Mouse (Mus musculus): ENCODE data around the gene Rhag.

Rhag gene

DNA sequence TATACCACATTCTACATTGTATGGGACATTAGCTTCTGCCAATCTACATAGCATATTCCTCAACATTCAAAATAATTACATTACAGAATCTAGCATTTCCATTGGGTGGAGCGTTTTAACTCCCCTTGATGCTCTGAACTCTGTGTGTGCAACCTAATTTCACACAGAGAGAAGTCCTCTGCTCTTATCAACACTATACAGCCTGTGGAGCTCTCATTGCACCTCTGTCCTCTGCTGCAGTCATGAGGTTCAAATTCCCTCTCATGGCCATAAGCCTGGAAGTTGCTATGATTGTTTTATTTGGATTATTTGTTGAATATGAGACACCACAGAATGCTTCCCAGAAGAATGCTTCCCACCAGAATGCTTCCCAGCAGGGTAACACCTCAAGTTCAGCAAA lies at the start of gene Rhag:
Gene Rhag (plus strand): TSS at position 193 of the 400 bp plus-strand sequence.
- DNase-seq (ENCODE audit: low spot score in 2 of 2) = peak; percentile 5 to 48

DNA sequence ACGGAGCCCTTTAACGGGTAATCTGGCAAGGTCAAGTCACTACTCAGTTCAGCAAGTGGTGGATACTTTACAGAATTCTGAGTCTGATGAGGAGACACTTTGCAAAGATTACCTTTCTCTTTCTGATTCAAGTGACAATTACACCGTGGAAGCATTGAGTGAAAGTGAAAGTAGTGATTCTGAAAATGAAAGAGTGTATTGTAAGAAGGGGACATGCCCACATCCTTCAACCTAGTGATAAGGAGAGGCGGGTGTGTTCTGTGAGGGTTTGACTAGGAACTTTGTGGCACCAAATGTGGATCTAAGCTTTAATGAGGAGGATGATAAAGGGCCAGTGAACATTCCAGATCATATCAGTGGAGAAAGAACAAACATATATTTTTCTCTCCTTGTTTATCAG lies 47.3 kb upstream of the Rhag start:
- DNase-seq (ENCODE audit: low spot score in 2 of 2) = no peak

DNA sequence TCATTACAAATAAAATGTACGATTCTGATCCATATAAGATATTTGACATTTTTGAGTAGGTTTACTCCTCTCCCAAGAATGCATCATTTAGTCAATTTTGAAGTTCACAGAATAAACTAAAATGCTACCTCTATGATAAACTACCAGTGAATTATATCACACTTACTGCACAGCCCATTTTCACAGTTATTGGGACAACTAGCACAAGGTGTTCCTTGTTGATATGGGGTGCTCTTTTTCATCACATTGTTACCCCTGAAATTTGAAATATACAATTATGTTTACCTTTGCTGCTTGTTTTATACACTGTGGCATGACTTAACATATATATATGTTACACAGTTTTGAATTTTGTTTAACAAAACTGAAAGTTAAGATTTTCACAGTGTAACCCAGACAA lies 43.8 kb upstream of the Rhag start:
- no peak for DNase-seq (ENCODE audit: low spot score in 2 of 2)

DNA sequence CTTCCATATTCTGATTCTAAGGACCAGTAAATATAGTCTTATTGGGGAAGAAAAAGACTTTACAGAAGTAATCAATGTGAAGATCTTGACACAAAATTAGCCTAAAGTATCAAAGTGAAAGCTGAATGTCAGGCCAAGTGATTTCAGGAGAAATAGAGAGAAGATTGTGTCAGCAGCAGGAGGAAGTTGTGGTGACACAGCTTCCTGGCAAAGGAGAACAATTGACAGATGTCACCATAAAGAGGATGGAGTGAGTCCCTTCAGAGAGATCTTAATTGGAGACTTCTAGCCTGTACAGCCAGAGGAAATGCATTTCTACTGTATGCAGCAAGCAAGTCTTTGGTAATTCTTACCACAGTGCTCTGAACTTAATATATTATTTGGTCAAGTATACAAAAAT lies 21.0 kb upstream of the Rhag start:
- DNase-seq (ENCODE audit: low spot score in 2 of 2) = no peak

DNA sequence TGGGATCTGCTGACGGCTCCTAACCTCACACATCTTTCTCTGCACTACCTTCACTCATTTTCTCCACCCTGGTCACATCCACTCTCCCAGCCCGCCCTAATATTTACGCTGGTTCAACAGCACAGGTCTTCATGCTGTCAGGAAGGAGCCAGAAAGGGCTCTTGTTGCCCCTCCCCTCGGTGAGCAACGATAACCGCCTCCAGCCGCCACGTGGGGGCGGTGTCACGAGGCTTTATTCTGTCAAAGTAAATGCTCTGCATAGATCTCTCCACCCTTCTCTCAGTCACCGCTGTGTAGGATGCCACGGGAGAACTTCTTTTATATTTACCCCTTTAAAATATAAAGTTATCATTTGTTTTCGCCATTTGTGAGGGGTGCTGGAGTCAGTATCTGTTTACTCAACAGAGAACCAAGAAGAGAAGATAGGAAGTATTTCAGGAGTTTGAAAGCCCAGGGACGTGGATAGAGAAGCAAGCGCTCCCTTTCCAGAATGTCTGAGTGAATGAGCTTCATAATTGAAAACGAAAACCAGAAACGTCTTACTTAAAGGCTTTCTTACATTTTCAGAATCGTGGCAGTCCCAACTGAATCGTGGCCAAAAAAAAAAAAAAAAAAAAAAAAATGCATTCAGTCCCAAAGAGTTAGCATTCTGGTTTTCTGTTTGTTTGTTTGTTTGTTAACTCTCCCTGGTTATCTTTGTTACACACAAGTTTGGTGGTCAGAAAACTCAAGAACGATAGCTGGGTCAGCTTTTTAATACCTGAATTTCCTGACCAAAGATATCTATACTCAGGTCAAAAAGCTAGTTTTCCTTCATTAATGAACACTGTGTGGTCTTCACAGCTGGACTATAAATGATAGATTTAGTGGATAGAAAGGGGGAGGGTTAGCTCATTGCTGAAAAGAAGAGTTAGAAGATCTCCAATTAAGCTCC lies 16.7 kb upstream of the Rhag start:
- DNase-seq (ENCODE audit: low spot score in 2 of 2) = peak; percentile 41 to 56

DNA sequence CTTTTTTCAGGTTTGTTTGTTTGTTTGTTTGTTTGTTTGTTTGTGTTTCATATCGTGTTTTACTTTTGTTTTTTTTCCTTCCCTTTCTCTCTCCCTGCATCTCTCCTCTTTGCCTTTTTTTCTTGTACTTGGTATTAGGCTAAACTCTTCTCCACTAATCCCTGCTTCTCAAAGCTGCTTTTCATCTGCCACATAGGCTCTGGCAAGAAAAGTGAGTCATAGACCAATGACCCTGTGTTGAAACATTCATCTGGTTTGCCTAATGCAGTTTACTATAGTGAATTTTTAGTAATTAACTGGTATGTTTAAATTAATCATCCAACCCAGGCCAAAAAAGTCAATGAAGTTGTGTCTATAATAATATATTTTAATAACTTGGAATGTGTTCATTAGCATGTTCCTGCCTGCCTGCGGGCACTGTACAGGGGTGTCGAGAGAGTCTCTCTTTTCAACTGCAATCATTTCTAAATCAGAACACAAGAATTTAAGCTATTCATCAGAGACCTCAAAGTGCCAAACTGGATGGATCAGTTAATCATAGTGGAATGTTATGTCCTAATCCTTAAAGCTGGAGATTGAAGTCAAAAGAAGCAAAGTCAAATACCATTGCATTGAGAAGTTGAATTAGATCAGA lies 8.1 kb upstream of the Rhag start:
- DNase-seq (ENCODE audit: low spot score in 2 of 2) = no peak

DNA sequence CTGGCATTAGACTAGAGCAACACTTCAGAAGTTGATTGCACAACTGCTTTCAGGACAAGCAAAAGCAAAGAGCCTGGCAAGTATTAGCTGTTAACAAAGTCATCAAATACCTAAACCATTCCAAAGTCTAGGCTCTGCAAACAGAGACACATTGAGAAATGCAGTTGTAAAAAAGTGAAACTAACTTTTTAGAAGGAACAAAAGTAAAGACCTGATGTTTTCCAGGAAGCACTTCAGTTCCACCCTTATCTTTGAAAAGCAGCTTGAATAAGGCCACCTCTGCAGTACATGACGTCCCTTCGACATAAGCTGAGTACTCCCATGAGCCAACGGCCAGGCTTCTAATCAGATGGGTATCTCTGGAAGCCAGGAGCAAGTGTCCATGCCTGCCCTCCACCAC lies 4.4 kb upstream of the Rhag start:
- DNase-seq (ENCODE audit: low spot score in 2 of 2) = peak; percentile 46 to 70

DNA sequence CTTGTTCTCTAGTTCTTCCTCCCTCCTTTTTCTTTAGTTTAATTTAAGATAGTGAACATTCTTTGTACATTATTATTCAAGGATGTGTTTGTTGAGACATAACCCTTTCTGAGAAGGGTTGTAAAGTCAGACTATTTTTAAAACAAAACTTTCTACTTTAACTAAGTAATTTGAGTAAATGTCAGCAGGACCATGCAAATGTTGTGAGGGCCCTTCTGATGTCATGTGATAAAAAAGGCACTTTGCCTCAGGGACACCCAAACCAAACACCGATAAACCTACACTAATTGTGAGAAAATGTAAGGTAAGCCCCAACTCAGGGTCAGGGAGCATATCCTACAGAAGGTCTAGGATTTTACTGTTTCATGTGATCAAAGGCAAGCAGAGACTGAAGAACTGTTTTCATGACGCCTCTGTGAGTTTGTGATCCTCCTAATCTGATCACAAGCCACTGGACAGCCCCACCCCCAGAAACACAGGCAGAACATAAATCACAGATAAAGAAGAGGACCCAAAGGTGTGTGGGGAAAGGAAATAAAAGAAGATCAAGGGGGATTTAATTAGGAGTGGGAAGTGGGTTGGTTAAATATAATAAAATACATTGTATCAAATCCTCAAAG lies 3.9 kb upstream of the Rhag start, which contains the start of gene Crisp2:
Gene Crisp2 (minus strand): TSS at position 51 of the 620 bp plus-strand sequence.
- peak in 1 of 2 experiments; percentile 17 for DNase-seq (ENCODE audit: low spot score in 2 of 2)

DNA sequence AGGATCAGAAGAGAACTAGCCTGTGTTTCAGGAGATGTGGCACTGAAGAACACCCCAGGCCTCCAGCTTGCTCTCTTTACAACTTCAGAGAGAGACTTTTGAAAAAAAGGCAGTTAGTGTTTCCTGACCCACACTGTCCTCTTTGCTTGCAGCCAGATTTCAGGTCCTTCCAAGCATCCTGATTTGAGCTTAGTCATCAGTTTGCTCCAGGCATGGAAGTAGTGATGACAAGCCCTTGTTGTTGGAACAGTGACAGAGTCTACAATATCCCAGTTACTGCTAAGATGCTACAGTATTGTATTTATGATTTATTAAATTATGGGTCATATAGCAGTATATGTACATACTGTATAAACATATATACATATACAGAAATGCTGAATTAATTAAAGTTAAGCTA lies 2.9 kb upstream of the Rhag start:
- no peak for DNase-seq (ENCODE audit: low spot score in 2 of 2)

DNA sequence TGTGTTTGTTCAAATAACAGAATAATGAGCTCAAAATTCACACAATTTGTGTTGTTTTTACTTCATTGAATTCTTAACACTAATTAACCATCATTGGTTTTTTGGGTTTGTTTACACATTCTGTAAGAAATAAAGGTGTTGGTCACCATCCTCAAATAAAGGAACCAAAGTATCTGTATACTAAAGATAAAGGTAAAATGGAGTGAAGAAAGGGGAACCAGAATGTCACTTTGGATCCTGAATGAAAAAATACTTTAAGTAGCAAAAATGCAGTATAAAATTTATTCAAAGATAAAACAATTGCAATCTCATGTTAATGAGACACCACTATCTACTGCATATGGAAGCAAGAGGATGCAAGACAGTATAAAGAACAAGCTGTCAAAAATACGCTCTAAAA lies 634 bp downstream of the Rhag start:
- DNase-seq (ENCODE audit: low spot score in 2 of 2) = no peak

DNA sequence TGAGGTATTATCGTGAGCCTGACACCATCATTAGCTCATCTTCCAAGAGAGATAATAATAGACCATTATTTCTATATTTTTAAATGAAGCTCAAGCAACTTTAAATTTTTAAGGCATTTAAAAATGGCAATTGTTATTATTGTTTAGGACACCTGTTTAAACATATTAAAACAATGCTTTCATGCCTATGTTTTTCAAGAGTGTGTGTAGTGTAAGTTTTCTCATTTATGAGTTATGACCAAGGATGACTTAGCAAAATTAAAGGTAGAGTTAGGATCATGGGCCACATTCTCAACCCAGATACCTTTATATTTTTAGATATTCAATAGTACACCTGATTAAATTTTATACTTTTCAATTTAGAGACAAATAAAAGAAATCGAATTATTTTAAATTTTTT lies 1.3 kb downstream of the Rhag start:
- DNase-seq (ENCODE audit: low spot score in 2 of 2) = no peak

DNA sequence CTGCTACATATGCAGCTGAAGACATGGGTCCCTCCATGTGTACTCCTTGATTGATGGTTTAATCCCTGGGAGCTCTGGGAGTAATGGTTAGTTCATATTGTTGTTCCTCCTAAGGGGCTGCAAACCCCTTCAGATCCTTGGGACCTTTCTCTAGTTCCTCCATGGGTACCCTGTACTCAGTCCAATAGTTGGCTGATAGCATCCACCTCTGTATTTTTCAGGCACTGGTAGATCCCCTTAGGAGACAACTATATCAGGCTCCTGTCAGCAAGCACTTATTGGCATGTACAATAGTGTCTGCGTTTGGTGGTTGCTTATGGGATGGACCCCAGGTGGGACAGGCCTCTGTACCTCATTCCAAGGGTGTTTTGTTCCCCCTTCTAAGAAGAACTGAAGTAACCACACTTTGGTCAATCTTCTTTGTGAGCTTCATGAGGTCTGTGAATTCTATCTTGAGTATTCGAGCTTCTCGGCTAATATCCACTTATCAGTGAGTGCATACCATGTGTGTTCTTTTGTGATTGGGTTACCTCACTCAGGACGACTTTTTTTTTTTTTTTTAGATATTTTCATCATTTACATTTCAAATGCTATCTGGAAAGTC lies 6.5 kb downstream of the Rhag start:
- no peak for DNase-seq (ENCODE audit: low spot score in 2 of 2)

DNA sequence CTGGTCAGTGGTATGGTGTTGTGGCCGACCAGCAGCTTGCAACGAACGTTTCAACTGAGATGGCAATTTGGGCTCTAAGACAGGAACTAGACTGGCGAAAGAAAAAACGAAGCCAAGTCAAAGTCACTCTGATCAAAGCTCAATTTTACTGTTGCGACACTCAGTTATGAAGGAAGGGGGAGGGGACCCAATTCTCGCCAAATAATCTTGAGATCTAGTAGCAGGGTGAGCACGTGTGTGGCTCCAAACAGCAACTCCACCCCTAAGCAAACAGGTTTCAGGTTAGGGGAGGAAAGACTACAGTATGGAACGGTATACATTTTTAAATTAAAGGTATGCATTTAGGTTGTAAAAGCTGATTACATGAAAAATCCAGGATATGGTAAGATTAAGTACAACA lies 10.6 kb downstream of the Rhag start:
- no peak for DNase-seq (ENCODE audit: low spot score in 2 of 2)

DNA sequence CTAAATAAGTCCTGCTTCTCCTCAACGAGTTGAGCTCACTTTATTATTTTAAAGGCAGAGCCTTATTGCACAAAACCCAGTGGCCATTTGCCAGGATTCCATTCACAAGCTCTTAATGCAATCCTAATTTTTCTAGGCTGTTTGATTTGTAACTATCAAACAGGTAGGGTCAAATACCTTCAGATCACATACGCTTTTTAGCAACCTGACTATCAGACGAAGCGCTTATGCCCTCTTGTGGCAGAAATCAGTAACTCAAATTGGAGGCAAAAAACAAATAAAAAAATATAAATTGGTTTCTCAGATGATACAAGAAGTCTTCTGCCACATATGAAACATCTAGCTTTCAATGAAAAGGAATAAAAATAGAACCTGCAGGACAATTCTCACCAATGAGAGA lies 12.9 kb downstream of the Rhag start:
- DNase-seq (ENCODE audit: low spot score in 2 of 2) = no peak

DNA sequence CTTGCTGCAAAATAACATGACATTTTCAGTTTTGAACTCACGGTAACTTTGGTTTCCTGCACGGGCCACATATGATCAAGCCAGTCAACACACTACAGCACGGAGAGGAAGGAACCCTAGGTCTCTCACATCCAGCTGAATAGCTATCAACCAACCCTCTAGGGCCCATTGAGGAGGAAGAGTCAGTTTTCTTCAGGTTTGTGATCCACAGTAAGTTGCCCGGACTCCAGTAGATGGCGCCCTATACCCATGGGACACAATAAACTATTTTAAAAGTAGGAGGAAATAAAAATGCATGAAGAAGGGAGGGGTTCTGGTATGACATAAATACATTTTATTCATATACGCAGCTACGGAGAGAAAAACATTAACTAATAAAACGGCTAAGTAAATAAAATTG lies 13.6 kb downstream of the Rhag start:
- peak; percentile 3 to 17 for DNase-seq (ENCODE audit: low spot score in 2 of 2)

DNA sequence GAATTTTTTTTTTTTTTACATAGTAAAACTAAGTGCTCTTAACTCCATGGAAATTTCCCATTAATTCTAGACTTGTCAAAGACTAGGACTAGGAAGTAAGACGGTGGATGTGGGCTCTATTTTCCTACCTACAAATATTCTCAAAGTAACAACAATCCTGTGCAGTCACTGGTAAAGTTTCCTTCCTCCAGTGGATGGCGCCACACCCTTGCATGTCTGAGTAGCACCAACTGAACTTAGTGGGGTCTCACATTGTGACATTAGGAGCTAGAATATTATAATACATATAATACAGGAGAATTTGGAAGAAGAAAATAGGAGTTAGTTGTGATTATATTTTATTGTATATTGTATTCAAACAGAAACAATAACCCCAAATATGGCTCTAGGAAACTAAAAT lies 20.9 kb downstream of the Rhag start:
- no peak for DNase-seq (ENCODE audit: low spot score in 2 of 2)

DNA sequence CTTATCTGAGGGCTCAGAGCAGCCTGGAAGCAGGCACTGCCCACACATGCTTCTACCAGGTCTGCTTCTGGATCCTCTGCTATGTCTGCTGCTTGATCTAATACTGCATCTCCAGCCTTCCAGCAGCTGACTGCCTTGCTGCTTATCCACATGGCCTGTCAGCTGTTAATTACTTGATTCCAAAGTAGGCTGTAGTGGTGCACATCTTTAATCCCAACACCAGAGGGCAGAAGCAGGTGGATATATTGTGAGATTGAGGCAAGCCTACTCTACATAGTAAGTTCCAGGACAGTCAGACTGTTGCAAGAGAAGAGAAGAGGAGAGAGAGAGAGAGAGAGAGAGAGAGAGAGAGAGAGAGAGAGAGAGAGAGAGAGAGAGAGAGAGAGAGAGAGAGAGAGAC lies 26.4 kb downstream of the Rhag start:
- DNase-seq (ENCODE audit: low spot score in 2 of 2) = no peak

DNA sequence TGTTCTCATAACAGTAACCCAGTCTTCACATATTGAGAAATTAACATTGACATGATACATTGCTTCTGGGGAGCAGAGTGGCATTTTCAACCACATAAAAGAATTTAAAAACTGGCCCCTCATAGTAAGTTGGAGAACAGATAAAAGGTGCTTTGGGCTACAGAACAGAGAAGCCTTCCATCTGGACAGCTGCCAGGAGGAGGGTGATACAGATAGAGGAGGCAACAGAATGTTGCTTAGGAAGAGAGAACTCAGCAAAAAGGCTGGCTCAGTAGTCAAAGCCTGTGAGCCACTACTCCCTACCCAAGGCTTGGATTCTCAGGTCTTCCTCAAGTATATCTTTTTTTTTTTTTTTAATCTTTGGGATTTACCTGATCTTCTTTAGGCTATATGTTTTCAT lies 44.1 kb downstream of the Rhag start:
- no peak for DNase-seq (ENCODE audit: low spot score in 2 of 2)

DNA sequence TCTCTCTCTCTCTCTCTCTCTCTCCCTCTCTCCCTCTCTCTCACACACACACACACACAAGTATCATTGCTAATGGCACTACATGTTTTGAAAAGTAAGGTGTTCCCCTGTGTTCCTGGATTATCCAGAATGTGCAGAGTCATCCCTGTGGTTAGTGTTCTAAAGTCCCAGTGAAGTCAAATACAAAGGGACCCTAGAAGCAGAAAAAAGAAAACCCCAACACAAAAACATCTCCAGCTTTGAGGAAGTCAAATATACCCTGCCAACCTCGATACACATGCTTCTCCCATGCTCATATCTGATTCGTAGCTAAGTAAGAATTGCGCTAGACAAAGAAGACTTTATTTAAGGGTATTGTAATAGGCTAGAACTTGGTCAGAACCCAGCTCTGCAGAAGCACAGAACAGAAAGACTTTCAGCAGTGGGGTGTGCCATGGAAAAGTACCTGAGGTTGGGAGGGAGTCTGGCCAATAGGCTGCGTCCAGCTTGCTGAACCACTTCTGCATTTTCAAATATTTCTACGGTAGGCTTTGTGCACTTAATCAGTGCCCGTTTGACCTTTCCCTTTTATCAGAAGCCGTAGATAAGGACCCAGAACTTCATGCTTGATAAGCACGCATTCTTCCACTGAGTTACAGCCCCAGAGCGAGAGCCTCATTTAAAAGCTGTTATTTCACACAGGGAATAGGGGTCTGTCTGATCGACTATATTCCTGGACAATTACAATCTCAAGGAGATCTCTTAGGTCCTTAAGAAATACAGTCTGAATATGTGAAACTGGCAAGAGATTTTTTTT lies 58.2 kb downstream of the Rhag start:
- no peak for DNase-seq (ENCODE audit: low spot score in 2 of 2)

DNA sequence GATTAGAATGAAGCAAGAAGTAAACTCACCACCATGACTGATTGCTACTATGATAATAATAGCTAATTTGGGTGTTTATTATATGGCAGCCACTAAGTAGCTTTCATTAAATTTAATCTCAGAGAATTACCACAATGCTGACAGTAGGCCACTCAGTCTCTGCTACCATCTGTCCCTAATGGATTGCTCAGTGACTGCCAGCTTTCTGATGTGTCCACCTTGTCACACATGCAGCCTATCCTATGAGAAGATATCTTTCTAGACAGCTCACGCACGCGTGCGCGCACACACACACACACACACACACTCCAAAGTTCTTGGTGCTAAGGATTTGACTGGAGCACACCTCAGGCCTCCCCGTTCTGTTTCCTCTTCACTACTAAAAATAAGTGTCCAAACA lies 61.7 kb downstream of the Rhag start:
- DNase-seq (ENCODE audit: low spot score in 2 of 2) = no peak

DNA sequence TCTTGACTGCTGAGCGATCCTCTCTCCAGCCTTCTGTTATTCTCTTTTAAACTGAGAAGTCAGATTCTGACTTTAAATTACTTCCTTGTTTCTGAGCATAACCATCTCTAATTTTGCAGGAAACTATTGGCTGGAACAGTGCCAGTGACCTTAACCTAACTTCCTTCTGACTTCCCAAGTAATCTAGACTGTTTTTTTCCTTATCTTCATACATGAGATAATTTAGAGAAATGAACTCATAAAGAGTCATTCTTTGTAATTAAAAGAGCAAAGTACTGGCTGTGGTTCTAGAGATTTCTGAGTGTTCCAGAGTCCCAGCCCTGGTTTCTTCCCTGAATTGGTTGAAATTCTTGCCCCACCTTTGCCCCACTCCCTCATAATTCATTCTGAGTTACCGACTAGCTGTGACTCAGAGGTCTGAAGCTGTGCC lies 62.7 kb downstream of the Rhag start:
- no peak for DNase-seq (ENCODE audit: low spot score in 2 of 2)

All from spleen, postnatal 36 days (tissue).